Mouse (Mus musculus): ENCODE measurements around the gene Ly9.

Ly9 gene

DNA sequence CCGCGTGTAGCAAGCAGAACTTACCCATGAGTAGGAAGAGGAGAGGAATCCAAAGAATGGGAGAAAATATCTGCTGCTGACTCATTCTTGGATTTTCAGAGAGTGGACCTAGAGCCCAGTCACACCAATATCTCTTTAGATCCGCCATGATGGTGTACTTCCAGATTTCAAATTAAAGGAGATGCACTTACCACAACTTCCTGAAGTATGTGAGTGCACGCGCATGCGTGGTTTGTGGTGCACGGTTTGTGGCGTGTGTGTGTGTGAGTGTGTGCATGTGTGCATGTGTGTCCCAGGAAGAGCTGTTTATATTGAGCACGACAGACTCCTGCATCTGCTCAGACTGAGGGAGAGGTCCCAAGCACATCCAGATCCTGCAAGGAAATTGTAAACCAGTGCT, at the start of gene Ly9:
Gene Ly9, minus strand, starts transcription at position 235 of the 400 bp plus-strand sequence.
- no peak for DNase-seq (ENCODE audit: low read depth, low spot score)

- DNase-seq (ENCODE audit: low read depth, low spot score): no peak
Observed at GRCm38 (mm10) chr1:171652734-171653133, 45.5 kb upstream of the Ly9 start, which contains the start of gene Slamf7. Gene Slamf7 (minus strand): TSS chr1:171653035.

DNA sequence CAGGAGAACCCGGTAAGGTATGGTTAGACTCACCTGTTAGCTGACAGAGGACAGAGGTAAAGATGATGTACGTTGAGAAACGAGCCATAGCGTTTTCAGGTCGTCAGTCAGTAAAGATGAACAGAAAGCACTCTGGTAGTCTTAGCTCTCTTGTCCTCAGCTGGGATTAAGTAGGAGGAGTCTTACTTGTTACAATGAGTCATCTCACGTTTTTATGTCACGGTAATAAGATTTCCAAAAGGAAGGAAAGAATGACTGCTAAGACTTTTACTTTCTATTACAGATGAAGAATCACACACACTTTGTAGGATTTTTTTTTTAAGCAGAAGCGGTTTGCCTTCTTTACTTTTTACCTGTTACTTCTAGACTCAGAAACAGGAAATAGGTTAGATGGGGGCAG, 41.6 kb upstream of the Ly9 start:
- DNase-seq (ENCODE audit: low read depth, low spot score): no peak

- no peak for DNase-seq (ENCODE audit: low read depth, low spot score)
Observed at GRCm38 (mm10) chr1:171647716-171648115, 40.5 kb upstream of the Ly9 start.

GRCm38 (mm10) chr1:171646429-171646940, 39.3 kb upstream of the Ly9 start:
- no peak for DNase-seq (ENCODE audit: low read depth, low spot score)

DNA sequence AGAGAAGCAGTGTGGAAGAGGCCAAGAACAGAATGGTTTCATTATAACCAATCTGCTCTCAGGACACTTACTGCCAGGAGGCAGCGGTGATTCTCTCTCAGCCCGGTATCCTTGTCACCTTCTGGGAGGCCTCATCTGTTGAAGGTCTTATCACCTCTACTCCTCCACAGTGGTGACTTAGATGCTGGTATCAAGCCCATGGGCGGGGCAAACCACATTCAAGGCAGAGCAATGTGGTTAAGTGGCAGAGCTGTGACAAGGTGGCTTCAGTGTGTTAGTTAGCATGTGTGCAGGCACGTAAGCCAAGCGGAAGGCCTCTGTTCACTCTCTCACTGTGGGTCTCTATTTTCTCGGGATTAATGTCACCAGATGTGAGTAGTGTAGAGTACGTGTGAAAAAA, 36.4 kb upstream of the Ly9 start:
- DNase-seq (ENCODE audit: low read depth, low spot score): no peak

DNA sequence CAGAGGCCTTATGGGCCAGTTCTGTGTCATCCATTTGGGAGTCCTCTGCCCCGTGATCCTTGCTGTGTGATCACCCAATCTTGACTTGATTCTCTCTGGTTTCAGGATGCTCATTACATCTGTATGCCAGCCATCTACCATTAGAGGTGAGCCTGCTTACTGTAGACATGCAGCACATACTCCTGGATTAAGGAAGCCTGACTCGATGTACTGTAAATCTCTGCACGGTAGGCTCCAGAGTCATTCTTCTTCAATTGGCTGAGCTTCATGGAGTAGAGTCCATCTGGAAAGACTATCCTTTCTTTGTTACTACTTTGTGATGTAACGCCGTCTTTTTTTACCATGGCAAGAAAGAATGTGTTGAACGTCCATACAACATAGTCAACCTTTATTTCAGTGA, 33.6 kb upstream of the Ly9 start:
- DNase-seq (ENCODE audit: low read depth, low spot score): no peak

DNA sequence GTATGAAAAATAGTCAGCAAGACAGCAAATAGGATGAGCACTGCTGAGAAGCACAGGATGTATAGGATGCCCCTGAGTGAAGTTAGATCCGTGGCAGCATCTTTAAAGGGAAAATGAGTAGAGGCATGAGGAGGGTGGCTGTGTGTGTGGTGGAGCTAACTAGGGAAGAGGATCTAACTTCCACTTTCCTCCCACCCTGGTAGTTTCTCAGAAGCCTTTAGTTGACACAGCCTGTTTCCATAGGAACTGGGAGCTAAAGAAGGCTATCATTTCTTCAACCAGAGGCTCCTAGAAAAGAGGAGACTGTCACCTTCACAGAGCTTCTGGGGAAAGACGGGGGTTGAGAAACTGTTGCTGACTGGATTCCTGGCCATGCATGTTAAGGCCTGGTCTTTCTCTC, 31.5 kb upstream of the Ly9 start:
- DNase-seq (ENCODE audit: low read depth, low spot score): no peak

DNA sequence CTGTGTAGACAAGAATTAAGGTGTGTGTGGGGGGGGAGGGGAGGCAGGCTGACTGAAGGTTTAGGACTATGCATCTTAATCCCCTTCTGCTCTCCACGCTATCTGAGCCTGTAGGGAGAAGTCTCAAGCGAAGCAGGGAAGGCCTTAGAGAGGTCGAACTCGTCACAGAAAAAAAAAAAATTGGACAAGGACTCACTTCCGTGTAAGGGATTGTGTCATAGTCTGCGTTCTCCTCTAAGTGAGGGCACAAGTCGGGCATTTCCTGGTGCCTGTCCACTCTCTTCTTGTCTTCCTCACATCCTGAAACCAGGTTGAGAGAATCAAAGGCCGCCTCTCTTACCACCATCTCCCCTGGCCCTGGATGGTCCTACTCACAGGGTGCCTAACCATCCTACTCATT, 29.9 kb upstream of the Ly9 start:
- DNase-seq (ENCODE audit: low read depth, low spot score): no peak

DNA sequence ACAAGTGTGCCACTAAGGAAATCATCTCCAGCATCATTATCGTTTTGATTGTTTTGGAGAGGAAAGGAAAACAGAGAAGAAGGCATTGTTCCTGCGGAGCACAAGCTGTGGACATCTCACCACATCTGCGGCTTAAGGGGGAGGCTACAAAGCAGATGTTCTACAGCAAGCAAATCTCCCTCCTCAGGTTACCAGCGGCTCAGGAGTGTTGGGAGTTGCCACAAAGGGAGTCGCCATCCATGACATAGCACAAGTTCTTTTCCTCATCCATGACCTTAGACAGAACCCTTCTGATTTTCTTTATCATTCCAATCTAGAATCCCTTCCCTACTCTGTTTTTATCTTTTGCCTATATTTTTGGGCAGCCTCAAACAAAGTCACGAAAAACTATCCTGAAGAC, 28.5 kb upstream of the Ly9 start:
- DNase-seq (ENCODE audit: low read depth, low spot score): no peak

GRCm38 (mm10) chr1:171631447-171631846, 24.2 kb upstream of the Ly9 start:
- DNase-seq (ENCODE audit: low read depth, low spot score): no peak

- no peak for DNase-seq (ENCODE audit: low read depth, low spot score)
Observed at GRCm38 (mm10) chr1:171630912-171631311, 23.7 kb upstream of the Ly9 start.

GRCm38 (mm10) chr1:171630041-171630440, 22.8 kb upstream of the Ly9 start:
- DNase-seq (ENCODE audit: low read depth, low spot score): no peak

- DNase-seq (ENCODE audit: low read depth, low spot score): no peak
Observed at GRCm38 (mm10) chr1:171629168-171629567, 22.0 kb upstream of the Ly9 start.

- no peak for DNase-seq (ENCODE audit: low read depth, low spot score)
Observed at GRCm38 (mm10) chr1:171627801-171628200, 20.6 kb upstream of the Ly9 start.

DNA sequence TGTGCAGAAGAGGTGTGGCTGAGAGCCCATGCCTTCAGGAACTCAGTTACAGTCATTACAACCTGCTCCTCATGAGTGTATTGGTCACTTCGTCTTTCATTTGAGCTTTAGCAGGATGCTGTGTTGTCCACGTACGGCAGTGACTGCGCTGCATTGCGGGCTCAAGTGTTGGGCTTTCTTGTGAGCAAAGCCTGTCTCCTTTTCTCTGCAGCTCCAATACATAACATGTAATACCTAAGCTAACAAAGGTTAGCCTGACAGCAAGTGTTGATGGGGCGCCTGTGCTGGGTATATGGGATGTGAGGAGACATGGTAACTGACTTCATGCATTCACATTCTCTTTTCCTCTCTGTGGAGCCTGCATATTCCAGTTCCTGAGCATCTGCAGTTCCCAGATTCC, 12.9 kb upstream of the Ly9 start:
- no peak for DNase-seq (ENCODE audit: low read depth, low spot score)

DNA sequence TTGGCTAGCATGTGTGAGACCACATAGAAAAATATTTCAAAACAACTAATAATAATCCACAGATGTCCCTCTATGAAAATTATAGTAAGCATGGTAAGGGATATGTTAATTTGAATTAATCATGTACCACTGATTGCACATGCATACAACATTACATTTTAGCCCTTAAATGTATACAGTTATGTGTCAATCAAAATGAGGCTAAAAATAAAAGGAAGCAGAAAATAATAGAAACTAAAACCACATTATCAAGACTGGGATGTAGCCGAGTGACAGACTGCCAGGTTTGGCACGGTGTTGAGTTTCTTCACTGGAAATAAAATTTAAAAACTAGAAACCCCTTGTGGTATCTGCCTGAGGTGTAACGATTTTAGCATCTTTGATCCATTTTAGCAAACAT, 12.4 kb upstream of the Ly9 start:
- DNase-seq (ENCODE audit: low read depth, low spot score): no peak

GRCm38 (mm10) chr1:171619001-171619400, 11.8 kb upstream of the Ly9 start:
- no peak for DNase-seq (ENCODE audit: low read depth, low spot score)

- DNase-seq (ENCODE audit: low read depth, low spot score): no peak
Observed at GRCm38 (mm10) chr1:171616881-171617515, 9.8 kb upstream of the Ly9 start.

DNA sequence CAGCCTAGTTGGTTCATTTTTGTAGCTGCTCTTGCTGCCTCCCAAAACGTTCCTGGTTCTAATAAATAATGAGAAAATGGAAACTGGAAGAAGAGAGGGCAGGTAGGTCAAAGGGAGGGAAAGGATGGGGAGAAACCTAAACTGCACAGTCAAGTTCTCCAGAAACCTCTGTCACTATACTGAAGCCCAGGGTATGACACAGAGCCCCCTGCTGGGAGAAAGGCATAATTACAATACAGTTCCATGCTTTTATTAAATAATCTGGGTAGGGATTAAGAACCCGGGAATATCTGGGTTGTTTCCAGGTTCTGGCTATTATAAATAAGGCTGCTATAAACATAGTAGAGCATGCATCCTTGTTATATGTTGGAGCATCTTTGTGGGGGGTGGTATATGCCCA, 6.8 kb upstream of the Ly9 start:
- DNase-seq (ENCODE audit: low read depth, low spot score): peak; percentile 30

DNA sequence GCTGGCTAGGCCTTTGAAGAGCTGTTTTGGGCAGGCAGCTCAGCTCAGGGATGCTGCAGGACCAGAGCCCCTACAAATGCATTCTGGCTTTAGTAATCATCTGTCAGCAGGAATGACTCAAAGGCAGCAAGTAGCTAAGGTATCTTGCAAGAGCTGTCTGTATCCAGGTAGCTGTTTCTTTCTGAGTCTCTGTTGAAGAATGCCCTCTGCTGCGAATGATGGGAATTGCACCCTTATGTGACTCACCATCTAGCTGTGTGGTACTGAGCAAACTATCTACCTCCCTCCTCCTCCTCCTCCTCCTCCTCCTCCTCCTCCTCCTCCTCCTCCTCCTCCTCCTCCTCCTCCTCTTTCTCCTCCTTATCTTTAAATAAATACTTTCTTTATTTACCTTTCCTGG, 3.6 kb upstream of the Ly9 start:
- DNase-seq (ENCODE audit: low read depth, low spot score): peak; percentile 56

DNA sequence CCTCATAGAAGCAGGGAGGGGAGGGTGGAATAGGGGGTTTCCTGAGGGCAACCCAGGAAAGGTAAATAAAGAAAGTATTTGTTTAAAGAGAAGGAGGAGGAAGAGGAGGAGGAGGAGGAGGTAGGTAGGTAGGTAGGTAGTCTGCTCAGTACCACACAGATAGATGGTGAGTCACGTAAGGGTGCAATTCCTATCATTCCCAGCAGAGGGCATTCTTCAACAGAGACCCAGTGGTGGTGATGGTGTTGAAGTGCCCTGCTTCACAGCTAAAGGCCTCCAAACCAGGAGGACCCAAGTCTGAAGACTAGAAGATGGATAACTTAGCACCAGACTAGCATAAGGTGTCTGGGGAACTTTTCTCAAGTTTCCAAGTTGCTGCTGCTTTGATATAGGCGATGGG, 2.8 kb upstream of the Ly9 start:
- peak; percentile 67 for DNase-seq (ENCODE audit: low read depth, low spot score)

DNA sequence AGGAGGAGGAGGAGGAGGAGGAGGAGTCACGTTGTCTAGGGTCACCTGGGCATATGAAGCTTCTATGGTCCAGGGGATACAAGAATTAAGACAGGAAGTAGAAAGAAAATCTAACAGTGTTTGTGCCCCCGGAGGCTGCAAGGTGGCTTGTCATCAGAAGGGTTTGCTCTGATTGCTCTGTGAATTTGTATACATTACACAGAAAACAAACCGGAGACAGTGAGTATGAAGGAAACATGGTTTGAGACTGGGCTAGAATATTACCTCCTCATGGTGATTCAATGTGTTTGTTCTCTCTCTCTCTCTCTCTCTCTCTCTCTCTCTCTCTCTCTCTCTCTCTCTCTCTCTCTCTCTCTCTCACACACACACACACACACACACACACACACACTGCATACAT, 554 bp downstream of the Ly9 start:
- no peak for DNase-seq (ENCODE audit: low read depth, low spot score)

DNA sequence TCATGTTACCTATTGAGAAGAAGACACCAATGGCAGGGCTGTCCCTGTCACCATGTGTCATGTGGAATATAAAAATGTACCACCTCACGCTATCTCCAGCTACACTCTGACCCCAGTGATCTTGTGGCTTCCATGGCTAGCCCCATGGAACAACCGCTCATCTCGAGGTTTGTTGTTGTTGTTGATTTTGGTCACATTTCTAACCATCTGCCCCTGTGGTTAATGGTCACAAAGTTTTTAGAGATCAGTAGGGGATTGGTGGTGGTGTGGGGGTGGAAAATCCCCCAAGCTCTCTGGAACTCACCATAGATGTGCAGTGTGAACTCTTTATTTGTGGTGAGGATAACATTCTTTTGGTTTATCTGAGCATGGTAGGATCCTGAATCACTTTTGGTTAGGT, 2.5 kb downstream of the Ly9 start:
- DNase-seq (ENCODE audit: low read depth, low spot score): no peak

All from ES-CJ7 (cell line).